9 mouse cellular contexts compared by ENCODE assay signal in genomic region chr6:88971729-88972128, GRCm38 (mm10).
A peak's percentile ranks its signal among the peaks of the same experiment; 100 is the strongest.
DNase-seq lines count a peak whose midpoint lies in the region; ATAC-seq and TF ChIP-seq lines count a peak whose summit lies in the region.
"Had no signal": no experiment of that assay in that cellular context is flagged by ENCODE, and none has a peak within 500 bp of the region (broad histone marks: within the 10 kb centered on the region; RNA-seq: fewer than 3 reads in every experiment).

No protein-coding gene starts in this region.

- H3K4me1 ChIP-seq in neural tube, embryonic 15.5 days = peaks cover 36% of the 10 kb centered on the region
- peaks cover 18% of the 10 kb centered on the region; the same call in 1 of the 2 replicates for H3K4me1 ChIP-seq in midbrain, postnatal 0 days (ENCODE audit: insufficient read depth, low read length)

- H3K4me3 ChIP-seq in neural tube, embryonic 15.5 days (replicated peaks) = no peak overlapping the region
- H3K4me3 ChIP-seq in layer of hippocampus, adult 2 months = no peak overlapping the region
- H3K4me3 ChIP-seq in midbrain, postnatal 0 days (ENCODE audit: low read depth, low read length) = no peak overlapping the region
- H3K4me3 ChIP-seq: heart, embryonic 13.5 days had no signal

- H3K9me3 ChIP-seq in neural tube, embryonic 15.5 days (replicated peaks) = no peaks in the 10 kb centered on the region
- no peaks in the 10 kb centered on the region for H3K9me3 ChIP-seq in midbrain, postnatal 0 days (ENCODE audit: low read length)
- H3K9me3 ChIP-seq: heart, embryonic 13.5 days had no signal

- 10% methylated on average over 9 of the region's 9 CpGs for WGBS in neural tube, embryonic 15.5 days
- 18% methylated on average over 9 of the region's 9 CpGs for WGBS in midbrain, postnatal 0 days

- no peaks in the 10 kb centered on the region for H3K27me3 ChIP-seq in neural tube, embryonic 15.5 days (replicated peaks)
- H3K27me3 ChIP-seq in midbrain, postnatal 0 days (ENCODE audit: insufficient read depth, low read length) = no peaks in the 10 kb centered on the region

- no peak overlapping the region for H3K9ac ChIP-seq in neural tube, embryonic 15.5 days (replicated peaks)
- peak overlapping the region; percentile 19; the same call in 1 of the 2 replicates for H3K9ac ChIP-seq in midbrain, postnatal 0 days (replicated peaks; ENCODE audit: low read length, poor library complexity, severe bottlenecking)
- H3K9ac ChIP-seq: heart, embryonic 13.5 days had no signal

- no peak for TF ChIP-seq CTCF in layer of hippocampus, adult 2 months (conservative IDR thresholded peaks at IDR 0.05)
- TF ChIP-seq CTCF in midbrain, postnatal 0 days (IDR thresholded peaks at IDR 0.05) = no peak

- no peak overlapping the region for H3K27ac ChIP-seq in neural tube, embryonic 15.5 days (replicated peaks)
- peak overlapping the region; percentile 91 for H3K27ac ChIP-seq in layer of hippocampus, adult 2 months
- no peak overlapping the region for H3K27ac ChIP-seq in midbrain, postnatal 0 days (ENCODE audit: low read depth, low read length)
- H3K27ac ChIP-seq: heart, embryonic 13.5 days had no signal

- H3K4me2 ChIP-seq in neural tube, embryonic 15.5 days = no peak overlapping the region
- no peak overlapping the region for H3K4me2 ChIP-seq in midbrain, postnatal 0 days (ENCODE audit: low read depth, low read length, poor library complexity, severe bottlenecking)
- H3K4me2 ChIP-seq: heart, embryonic 13.5 days had no signal

- no peak for ATAC-seq in neural tube, embryonic 15.5 days (ENCODE audit: low FRiP score)
- no peak for ATAC-seq in midbrain, postnatal 0 days (ENCODE audit: low FRiP score)

- no peaks in the 10 kb centered on the region for H3K36me3 ChIP-seq in neural tube, embryonic 15.5 days
- no peaks in the 10 kb centered on the region for H3K36me3 ChIP-seq in midbrain, postnatal 0 days (ENCODE audit: insufficient read depth, low read length)
- H3K36me3 ChIP-seq: heart, embryonic 13.5 days had no signal

- peak; percentile 48 for DNase-seq in neural tube, embryonic 10.5 days (ENCODE audit: extremely low spot score, low spot score)
- peak; percentile 67 for DNase-seq in embryo, embryonic 10.5 days (ENCODE audit: low spot score)
- DNase-seq in layer of hippocampus, adult 2 months (ENCODE audit: low spot score in 2 of 2) = peak; percentile 75 to 82
- DNase-seq in midbrain, postnatal 0 days (ENCODE audit: low spot score) = peak; percentile 48
- no peak for DNase-seq in heart, adult 9 months (ENCODE audit: low spot score in 2 of 2)
- no peak for DNase-seq in spleen, postnatal 36 days (ENCODE audit: low spot score in 2 of 2)
- DNase-seq in lung, postnatal 36 days = no peak

Comparison
In these comparisons a context has a peak if more than half of its experiments do, and no peak if none do; other contexts are left out.
1. DNase-seq: peak in neural tube, embryonic 10.5 days (single experiment), embryo, embryonic 10.5 days (single experiment), layer of hippocampus, adult 2 months (2 of 2) and midbrain, postnatal 0 days (single experiment); none in heart, adult 9 months (0 of 2), spleen, postnatal 36 days (0 of 2) and lung, postnatal 36 days (single experiment).